Mouse (Mus musculus) retina, embryonic 14.5 days (tissue): ENCODE data around the gene Dennd1a.

ENCODE experiments used
- DNase-seq: peaks from one replicate; pipeline ENCODE4 v3.0.0-alpha.2; 2015; ENCODE audit warnings: low spot score

Dennd1a gene

GRCm38 (mm10) chr2:38223759-38224158, 63.4 kb downstream of the Dennd1a start:
- no peak for DNase-seq

GRCm38 (mm10) chr2:38221461-38221860, 65.7 kb downstream of the Dennd1a start:
- no peak for DNase-seq

GRCm38 (mm10) chr2:38220687-38221435, 66.3 kb downstream of the Dennd1a start:
- peak; percentile 20 for DNase-seq

- no peak for DNase-seq
Observed at GRCm38 (mm10) chr2:38219666-38220065, 67.5 kb downstream of the Dennd1a start.

GRCm38 (mm10) chr2:38213041-38213440, 74.1 kb downstream of the Dennd1a start:
- DNase-seq: no peak

- no peak for DNase-seq
Observed at GRCm38 (mm10) chr2:38211426-38211825, 75.8 kb downstream of the Dennd1a start.

- DNase-seq: no peak
Observed at GRCm38 (mm10) chr2:38207752-38208151, 79.4 kb downstream of the Dennd1a start.

GRCm38 (mm10) chr2:38205281-38205680, 81.9 kb downstream of the Dennd1a start:
- no peak for DNase-seq

GRCm38 (mm10) chr2:38204696-38205095, 82.5 kb downstream of the Dennd1a start:
- DNase-seq: no peak

- DNase-seq: no peak
Observed at GRCm38 (mm10) chr2:38198072-38198471, 89.1 kb downstream of the Dennd1a start.

- DNase-seq: no peak
Observed at GRCm38 (mm10) chr2:38196199-38197060, 90.8 kb downstream of the Dennd1a start.

GRCm38 (mm10) chr2:38192007-38192406, 95.2 kb downstream of the Dennd1a start:
- no peak for DNase-seq

- DNase-seq: no peak
Observed at GRCm38 (mm10) chr2:38191601-38192000, 95.6 kb downstream of the Dennd1a start.

- peak; percentile 62 for DNase-seq
Observed at GRCm38 (mm10) chr2:38186438-38186837, 100.8 kb downstream of the Dennd1a start.

GRCm38 (mm10) chr2:38184977-38185376, 102.2 kb downstream of the Dennd1a start:
- no peak for DNase-seq

- no peak for DNase-seq
Observed at GRCm38 (mm10) chr2:38183881-38184280, 103.3 kb downstream of the Dennd1a start.

- DNase-seq: no peak
Observed at GRCm38 (mm10) chr2:38182283-38182682, 104.9 kb downstream of the Dennd1a start.

- no peak for DNase-seq
Observed at GRCm38 (mm10) chr2:38177583-38177978, 109.6 kb downstream of the Dennd1a start.

GRCm38 (mm10) chr2:38176870-38177582, 110.2 kb downstream of the Dennd1a start:
- no peak for DNase-seq

- DNase-seq: peak; percentile 76
Observed at GRCm38 (mm10) chr2:38175276-38175675, 111.9 kb downstream of the Dennd1a start.

GRCm38 (mm10) chr2:38168606-38169005, 118.6 kb downstream of the Dennd1a start:
- no peak for DNase-seq

- peak; percentile 75 for DNase-seq
Observed at GRCm38 (mm10) chr2:38165966-38166365, 121.2 kb downstream of the Dennd1a start.
